Mouse (Mus musculus) erythroblast, adult 5-6 weeks (primary cell): ENCODE data around the gene Myrf. TPM values are rescaled to one million over a fixed set of nuclear protein-coding genes. Genes with fewer than 3 reads are reported as not detected.

ENCODE experiments used
- ATAC-seq: replicated peaks from 2 replicates; pipeline ENCODE4 v1.8.0; 2016; ENCODE audit warnings: moderate number of reproducible peaks, mild to moderate bottlenecking, moderate TSS enrichment, inconsistent platforms; ENCODE audit not compliant: poor library complexity, low FRiP score, severe bottlenecking
- total RNA-seq, 2 experiments: library from RNA; stranded (forward) in 1 of 2; stranded (reverse) in 1 of 2; fragments of 150-400 nt in 1 of 2; fragments of 200-764, 138-1000 nt in 1 of 2; gene quantifications; 2 replicates each; pipeline versions ENCODE4 v1.2.3 to v1.2.4; 2015 to 2017; ENCODE audit warnings: low replicate concordance in 2 of 2

The Myrf gene
- total RNA-seq, 2 experiments from 2014 or later, result not detected

DNA sequence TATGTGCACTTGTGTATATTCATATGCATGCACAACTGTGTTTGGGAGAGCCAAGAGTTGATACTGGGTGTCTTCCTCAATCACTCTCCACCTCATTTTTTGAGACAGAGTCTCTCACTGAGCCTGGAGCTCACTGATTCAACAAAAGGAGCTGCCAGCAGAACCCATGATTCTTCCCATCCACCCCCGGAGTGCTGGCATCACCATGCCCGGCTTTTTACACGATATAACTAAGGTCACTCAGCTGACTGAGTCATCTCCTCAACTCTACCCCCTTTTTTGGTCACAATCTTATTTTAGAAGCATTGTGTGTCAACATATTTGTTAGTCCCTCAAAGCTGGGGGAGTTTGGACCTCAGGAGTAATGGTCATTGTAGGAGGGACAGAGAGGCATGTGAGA lies 76.7 kb downstream of the Myrf start:
- ATAC-seq, result no peak

Other genes starting within 250 kb of the Myrf start
- not detected in 2 replicates for gene Best1, start 239.1 kb downstream of the Myrf start, total RNA-seq (2015; ENCODE audit: low replicate concordance)
- gene Best1, start 239.1 kb downstream of the Myrf start, total RNA-seq (2017; ENCODE audit: low replicate concordance), result not detected in 2 replicates
- 263 and 307 TPM in 2 replicates for gene Rab3il1, start 239.1 kb downstream of the Myrf start, total RNA-seq (2015; ENCODE audit: low replicate concordance)
- gene Rab3il1, start 239.1 kb downstream of the Myrf start, total RNA-seq (2017; ENCODE audit: low replicate concordance), result 530 and 535 TPM in 2 replicates
- gene Fads3, start 199.2 kb downstream of the Myrf start, total RNA-seq (2015; ENCODE audit: low replicate concordance), result 1.7 and 12.1 TPM in 2 replicates
- 9.3 and 18.5 TPM in 2 replicates for gene Fads3, start 199.2 kb downstream of the Myrf start, total RNA-seq (2017; ENCODE audit: low replicate concordance)
- 5.2 and 9.0 TPM in 2 replicates for gene Fads2, start 139.0 kb downstream of the Myrf start, total RNA-seq (2015; ENCODE audit: low replicate concordance)
- 4.6 and 5.8 TPM in 2 replicates for gene Fads2, start 139.0 kb downstream of the Myrf start, total RNA-seq (2017; ENCODE audit: low replicate concordance)
- gene Fads1, start 57.9 kb downstream of the Myrf start, total RNA-seq (2015; ENCODE audit: low replicate concordance), result 19.2 and 38.2 TPM in 2 replicates
- 13.0 and 15.6 TPM in 2 replicates for gene Fads1, start 57.9 kb downstream of the Myrf start, total RNA-seq (2017; ENCODE audit: low replicate concordance)
- gene Tmem258, start 36.7 kb downstream of the Myrf start, total RNA-seq (2015; ENCODE audit: low replicate concordance), result 87.8 and 120 TPM in 2 replicates
- 49.7 and 60.6 TPM in 2 replicates for gene Tmem258, start 36.7 kb downstream of the Myrf start, total RNA-seq (2017; ENCODE audit: low replicate concordance)
- 15.2 and 26.3 TPM in 2 replicates for gene Fen1, start 36.6 kb downstream of the Myrf start, total RNA-seq (2015; ENCODE audit: low replicate concordance)
- gene Fen1, start 36.6 kb downstream of the Myrf start, total RNA-seq (2017; ENCODE audit: low replicate concordance), result 38.4 and 58.1 TPM in 2 replicates
- not detected in 2 replicates for gene Dagla, start 64.1 kb upstream of the Myrf start, total RNA-seq (2015; ENCODE audit: low replicate concordance)
- gene Dagla, start 64.1 kb upstream of the Myrf start, total RNA-seq (2017; ENCODE audit: low replicate concordance), result not detected in 2 replicates
- not detected in 2 replicates for gene Syt7, start 148.3 kb upstream of the Myrf start, total RNA-seq (2015; ENCODE audit: low replicate concordance)
- gene Syt7, start 148.3 kb upstream of the Myrf start, total RNA-seq (2017; ENCODE audit: low replicate concordance), result not detected in 2 replicates
- gene Lrrc10b, start 216.7 kb upstream of the Myrf start, total RNA-seq (2015; ENCODE audit: low replicate concordance), result not detected in 2 replicates
- gene Lrrc10b, start 216.7 kb upstream of the Myrf start, total RNA-seq (2017; ENCODE audit: low replicate concordance), result not detected in 2 replicates
- not detected in 2 replicates for gene Ppp1r32, start 242.2 kb upstream of the Myrf start, total RNA-seq (2015; ENCODE audit: low replicate concordance)
- 0.94 TPM in 1 of 2 replicates, not detected in the other for gene Ppp1r32, start 242.2 kb upstream of the Myrf start, total RNA-seq (2017; ENCODE audit: low replicate concordance)